Mouse (Mus musculus): ENCODE measurements around the gene Cxcr5.

GRCm38 (mm10) chr9:44511935-44512716 lies 49.6 kb downstream of the Cxcr5 start:
- no peak for TF ChIP-seq GATA1 (IDR thresholded peaks at IDR 0.05; ENCODE audit: low read length)
- no peak for TF ChIP-seq TAL1 (IDR thresholded peaks at IDR 0.05; ENCODE audit: low read length)
